Mouse (Mus musculus) myocyte (in vitro differentiated cells): ENCODE measurements around the gene Ubald1. TPM values are rescaled to one million over a fixed set of nuclear protein-coding genes. Genes with fewer than 3 reads are reported as not detected.
A peak's percentile ranks its signal among the peaks of the same experiment; 100 is the strongest.

Source experiments
- H3K27me3 ChIP-seq: one replicate; pipeline ENCODE4 v1.6.1; 2011; ENCODE audit not compliant: control insufficient read depth, insufficient read depth, insufficient read length
- H3K36me3 ChIP-seq: one replicate; pipeline ENCODE4 v1.6.1; 2011; ENCODE audit not compliant: control insufficient read depth, insufficient read depth
- H3K4me2 ChIP-seq: one replicate; pipeline ENCODE4 v1.6.1; 2011; ENCODE audit warnings: low read depth, control low read depth
- H3K4me3 ChIP-seq: one replicate; pipeline ENCODE4 v1.5.1; 2011; ENCODE audit warnings: mild to moderate bottlenecking, control low read depth, moderate library complexity
- H3K79me2 ChIP-seq: one replicate; pipeline ENCODE4 v1.6.1; 2011; ENCODE audit not compliant: control insufficient read depth, insufficient read depth
- H3ac ChIP-seq: one replicate; pipeline ENCODE4 v1.6.1; 2011; ENCODE audit not compliant: control insufficient read depth, insufficient read length
- CEBPB ChIP-seq: IDR thresholded peaks from 2 replicates; pipeline ENCODE4 v1.6.1; 2011; ENCODE audit warnings: mild to moderate bottlenecking, moderate library complexity; ENCODE audit not compliant: poor library complexity, insufficient read depth, severe bottlenecking
- E2F4 ChIP-seq: IDR thresholded peaks from one replicate; pipeline ENCODE4 v1.6.1; 2011; ENCODE audit warnings: mild to moderate bottlenecking, control low read depth, moderate library complexity; ENCODE audit not compliant: insufficient read depth
- MAX ChIP-seq: IDR thresholded peaks from one replicate; pipeline ENCODE4 v1.6.1; 2011; ENCODE audit warnings: low read depth, mild to moderate bottlenecking, control low read depth
- MYOD1 ChIP-seq, 3 experiments: IDR thresholded peaks; one replicate each; pipeline ENCODE4 v1.6.1; 2011; ENCODE audit warnings: control low read depth in 2 of 3, low read depth in 2 of 3, mild to moderate bottlenecking in 2 of 3, moderate library complexity in 1 of 3; ENCODE audit not compliant: insufficient read length in 2 of 3, control insufficient read depth in 1 of 3
- MYOG ChIP-seq, 3 experiments: IDR thresholded peaks; one replicate each; pipeline ENCODE4 v1.6.1; 2011; ENCODE audit warnings: control low read depth in 2 of 3, low read depth in 2 of 3, mild to moderate bottlenecking in 2 of 3; ENCODE audit not compliant: insufficient read length in 2 of 3, control insufficient read depth in 1 of 3, insufficient read depth in 1 of 3
- POLR2A ChIP-seq: IDR thresholded peaks from one replicate; pipeline ENCODE4 v1.6.1; 2011; ENCODE audit warnings: low read depth, mild to moderate bottlenecking, control low read depth, moderate library complexity; ENCODE audit not compliant: insufficient read length
- POLR2AphosphoS2 ChIP-seq: IDR thresholded peaks from one replicate; pipeline ENCODE4 v1.6.1; 2011; ENCODE audit warnings: low read depth, control low read depth; ENCODE audit not compliant: insufficient read length
- REST ChIP-seq: IDR thresholded peaks from one replicate; pipeline ENCODE4 v1.6.1; 2011; ENCODE audit warnings: mild to moderate bottlenecking, control low read depth, moderate library complexity; ENCODE audit not compliant: insufficient read depth, insufficient read length
- SRF ChIP-seq: IDR thresholded peaks from one replicate; pipeline ENCODE4 v1.6.1; 2011; ENCODE audit warnings: low read depth; ENCODE audit not compliant: control insufficient read depth, insufficient read length
- TCF12 ChIP-seq: IDR thresholded peaks from one replicate; pipeline ENCODE4 v1.6.1; 2011; ENCODE audit warnings: mild to moderate bottlenecking, control low read depth; ENCODE audit not compliant: poor library complexity, insufficient read depth, severe bottlenecking
- TCF3 ChIP-seq: IDR thresholded peaks from one replicate; pipeline ENCODE4 v1.6.1; 2011; ENCODE audit warnings: low read depth, control low read depth; ENCODE audit not compliant: insufficient read length
- USF1 ChIP-seq: IDR thresholded peaks from one replicate; pipeline ENCODE4 v1.6.1; 2011; ENCODE audit warnings: low read depth, mild to moderate bottlenecking, control low read depth, moderate library complexity
- polyA plus RNA-seq: library from polyadenylated mRNA; unstranded; fragments of >200 nt; fragmentation: generic; extraction: Trizol; gene quantifications from one replicate; pipeline ENCODE4 v1.2.1, GENCODE M21; 2012; ENCODE audit warnings: missing spikeins

The Ubald1 gene
- polyA plus RNA-seq, 1 experiment, result 79.5 TPM

DNA sequence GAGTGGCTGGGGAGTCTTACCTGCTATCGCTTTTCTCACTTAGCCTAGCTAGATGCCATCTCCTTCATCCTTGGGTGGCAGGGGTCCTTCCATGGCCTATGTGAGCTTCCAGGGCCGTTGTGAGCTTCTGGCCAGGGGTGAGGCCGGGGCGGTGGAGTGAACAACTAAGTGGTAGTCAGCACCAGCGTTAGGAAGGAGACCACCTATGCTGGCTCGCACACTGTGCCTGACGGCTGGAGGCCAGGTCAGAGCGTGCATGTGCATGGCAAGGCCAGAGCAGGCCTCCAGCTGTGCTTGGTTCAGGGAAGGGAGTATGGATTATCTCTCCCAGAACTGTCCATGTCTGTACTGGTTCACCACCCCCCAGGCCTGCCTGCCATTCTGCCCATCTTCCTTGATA, 16.4 kb downstream of the Ubald1 start:
- Histone ChIP-seq H3K27me3 (no peaks in the 10 kb centered on the region), H3K79me2 (no peaks in the 10 kb centered on the region), H3ac (no peak overlapping the region), H3K36me3 (no peaks in the 10 kb centered on the region), H3K4me3 (no peak overlapping the region), H3K4me2 (no peak overlapping the region)
- no peak for TF ChIP-seq USF1
- no peak for TF ChIP-seq REST
- no peak for TF ChIP-seq MYOG (IDR thresholded peaks at IDR 0.05; ENCODE audit: control insufficient read depth in 1 of 3, insufficient read depth in 1 of 3, insufficient read length in 2 of 3, low read depth in 2 of 3)
- TF ChIP-seq SRF, result no peak
- TF ChIP-seq MAX, result no peak
- TF ChIP-seq MYOD1 (IDR thresholded peaks at IDR 0.05; ENCODE audit: control insufficient read depth in 1 of 3, insufficient read length in 2 of 3, low read depth in 2 of 3), result no peak
- TF ChIP-seq E2F4, result no peak
- peak; percentile 76 for TF ChIP-seq POLR2AphosphoS2
- no peak for TF ChIP-seq CEBPB
- TF ChIP-seq TCF3, result no peak
- no peak for TF ChIP-seq TCF12
- peak; percentile 36 for TF ChIP-seq POLR2A

DNA sequence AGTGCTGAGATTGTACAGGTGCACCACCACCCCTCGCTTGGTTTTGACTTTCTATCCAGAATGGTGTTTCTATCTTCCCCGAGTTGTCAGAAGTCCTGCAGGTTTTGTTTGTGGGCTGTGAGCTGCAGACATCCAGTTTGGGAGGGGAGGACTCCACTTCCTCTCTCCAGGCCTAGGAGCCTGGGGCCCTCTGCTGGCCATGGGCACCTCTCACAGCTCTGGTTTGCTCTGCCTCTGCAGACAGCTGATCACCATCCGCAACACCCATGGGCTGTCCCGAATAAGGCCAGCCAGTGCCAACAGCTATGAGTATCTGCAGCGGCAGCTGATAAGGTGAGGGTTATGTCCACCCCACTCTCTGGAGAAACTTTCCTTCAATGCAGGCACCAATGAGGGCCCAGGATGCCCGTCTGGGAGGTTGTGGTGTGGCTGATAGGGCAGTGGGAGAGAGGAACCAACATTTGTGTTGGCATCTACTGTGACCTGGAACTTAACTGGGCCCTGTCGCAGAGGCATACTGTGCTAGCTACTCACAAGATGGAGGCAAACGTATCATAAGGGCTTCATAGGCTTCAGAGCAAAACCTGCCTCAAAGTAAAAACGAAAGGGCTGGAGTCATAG, 17.1 kb downstream of the Ubald1 start:
- Histone ChIP-seq H3K4me2 (no peak overlapping the region), H3K79me2 (no peaks in the 10 kb centered on the region), H3K36me3 (no peaks in the 10 kb centered on the region), H3K27me3 (no peaks in the 10 kb centered on the region), H3ac (no peak overlapping the region), H3K4me3 (no peak overlapping the region)
- peak in 2 of 3 experiments; percentile 27 to 57 for TF ChIP-seq MYOG (IDR thresholded peaks at IDR 0.05; ENCODE audit: control insufficient read depth in 1 of 3, insufficient read depth in 1 of 3, insufficient read length in 2 of 3, low read depth in 2 of 3)
- peak; percentile 63 for TF ChIP-seq POLR2AphosphoS2
- no peak for TF ChIP-seq TCF3
- peak in 1 of 3 experiments; percentile 31 for TF ChIP-seq MYOD1 (IDR thresholded peaks at IDR 0.05; ENCODE audit: control insufficient read depth in 1 of 3, insufficient read length in 2 of 3, low read depth in 2 of 3)

DNA sequence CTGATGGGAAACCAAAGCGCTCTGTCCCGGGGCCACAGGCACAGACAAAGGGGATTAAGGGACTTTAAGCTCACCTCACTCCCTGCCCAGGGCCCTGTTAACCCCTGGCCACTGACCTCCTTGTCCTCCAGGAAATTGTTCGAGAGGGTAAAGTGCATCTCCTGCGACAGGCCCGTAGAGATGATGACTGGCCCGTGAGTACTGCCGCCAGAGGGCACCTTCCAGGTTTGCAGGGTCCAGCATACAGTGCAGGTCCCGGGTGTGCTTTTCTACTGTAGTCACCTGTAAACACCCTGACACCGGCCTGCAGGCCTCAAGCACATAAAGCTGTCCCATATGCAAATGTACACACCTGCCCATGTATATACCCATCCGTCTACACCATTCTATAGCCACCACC, 18.7 kb downstream of the Ubald1 start:
- H3ac ChIP-seq, result no peak overlapping the region
- no peaks in the 10 kb centered on the region for H3K36me3 ChIP-seq
- no peak overlapping the region for H3K4me3 ChIP-seq
- H3K27me3 ChIP-seq, result no peaks in the 10 kb centered on the region
- H3K4me2 ChIP-seq, result no peak overlapping the region
- TF ChIP-seq SRF (no peak), REST (no peak)
- H3K79me2 ChIP-seq, result no peaks in the 10 kb centered on the region

DNA sequence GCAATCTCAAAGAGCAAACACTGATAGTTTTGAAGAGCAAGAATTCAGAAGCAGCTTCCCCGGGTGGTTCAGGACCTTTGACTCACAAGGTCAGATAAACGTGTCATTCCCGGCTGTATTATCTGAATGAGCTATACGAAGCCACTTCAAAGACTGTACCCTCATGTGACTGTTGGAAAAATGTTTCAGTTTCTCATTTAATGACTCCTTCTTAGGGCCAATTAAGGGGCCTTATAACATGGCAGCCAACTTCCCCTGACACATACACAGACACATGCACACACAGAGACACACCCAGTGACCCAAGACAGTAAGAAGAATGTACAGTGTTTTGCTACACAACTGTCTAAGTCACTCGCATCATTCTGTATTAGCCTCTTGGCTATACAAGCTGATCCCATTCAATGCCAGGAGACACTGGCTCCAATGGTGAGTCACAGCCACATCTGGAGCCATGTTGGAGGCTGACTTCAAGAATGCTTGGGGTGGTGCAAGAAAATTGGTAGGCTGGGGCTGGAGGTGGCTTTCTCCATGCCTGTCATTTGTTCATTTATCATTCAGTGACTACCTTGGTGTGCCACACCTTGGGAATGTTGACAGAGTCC, 25.0 kb downstream of the Ubald1 start:
- no peak for TF ChIP-seq POLR2AphosphoS2
- TF ChIP-seq CEBPB, result no peak
- TF ChIP-seq MYOG (IDR thresholded peaks at IDR 0.05; ENCODE audit: control insufficient read depth in 1 of 3, insufficient read depth in 1 of 3, insufficient read length in 2 of 3, low read depth in 2 of 3), result no peak
- no peak for TF ChIP-seq E2F4
- TF ChIP-seq TCF12, result no peak
- no peak for TF ChIP-seq POLR2A
- TF ChIP-seq REST, result no peak
- TF ChIP-seq USF1, result no peak
- TF ChIP-seq SRF, result no peak
- no peak for TF ChIP-seq MYOD1 (IDR thresholded peaks at IDR 0.05; ENCODE audit: control insufficient read depth in 1 of 3, insufficient read length in 2 of 3, low read depth in 2 of 3)
- no peak for TF ChIP-seq TCF3
- TF ChIP-seq MAX, result no peak

DNA sequence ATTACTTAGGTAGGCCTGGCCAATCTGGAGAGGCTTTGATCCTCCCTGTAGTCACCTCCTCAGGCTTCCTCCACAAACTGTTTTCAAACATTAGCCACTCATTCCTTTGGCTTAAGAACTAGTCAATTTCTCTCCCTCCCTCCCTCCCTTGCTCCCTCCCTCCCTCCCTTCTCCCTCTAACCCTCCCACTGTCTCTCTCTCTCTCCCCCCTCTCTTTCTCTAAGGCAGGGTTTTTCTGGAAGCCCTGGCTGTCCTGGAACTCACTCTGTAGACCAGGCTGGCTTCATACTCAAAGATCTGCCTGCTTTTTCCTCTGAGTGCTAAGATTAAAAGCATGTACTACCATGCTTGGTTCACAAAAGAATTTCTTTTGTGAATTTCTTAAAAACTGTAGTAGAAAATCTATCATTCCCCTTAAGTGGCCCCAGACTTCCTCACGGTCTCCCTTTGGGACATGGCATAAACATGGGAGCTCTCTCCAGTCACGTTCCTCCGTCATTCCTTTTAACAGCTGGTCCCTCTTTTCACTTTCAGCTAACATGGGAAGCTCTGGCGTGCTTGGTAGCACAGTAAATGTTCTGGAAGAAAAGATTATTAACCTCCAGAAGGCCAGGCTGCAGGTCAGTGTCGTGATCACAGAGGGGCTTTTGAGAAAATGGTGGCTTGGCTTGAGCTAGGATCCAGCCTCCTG, 29.0 kb downstream of the Ubald1 start:
- Histone ChIP-seq H3K4me3 (no peak overlapping the region), H3K27me3 (no peaks in the 10 kb centered on the region), H3K4me2 (no peak overlapping the region), H3K36me3 (no peaks in the 10 kb centered on the region), H3K79me2 (no peaks in the 10 kb centered on the region), H3ac (no peak overlapping the region)
- TF ChIP-seq REST, result no peak
- TF ChIP-seq USF1, result no peak
- TF ChIP-seq MAX, result no peak
- TF ChIP-seq CEBPB, result no peak

More for the DNA sequence above, 25.0 kb downstream of the Ubald1 start:
- Histone ChIP-seq H3K27me3 (no peaks in the 10 kb centered on the region), H3K36me3 (no peaks in the 10 kb centered on the region), H3ac (no peak overlapping the region), H3K4me2 (no peak overlapping the region), H3K4me3 (no peak overlapping the region), H3K79me2 (no peaks in the 10 kb centered on the region)
